Mouse (Mus musculus): ENCODE measurements around the gene Itgb6. TPM values are rescaled to one million over a fixed set of nuclear protein-coding genes. Genes with fewer than 3 reads are reported as not detected.

Gene Itgb6
- polyA plus RNA-seq, 1 experiment = 11.7 TPM

DNA sequence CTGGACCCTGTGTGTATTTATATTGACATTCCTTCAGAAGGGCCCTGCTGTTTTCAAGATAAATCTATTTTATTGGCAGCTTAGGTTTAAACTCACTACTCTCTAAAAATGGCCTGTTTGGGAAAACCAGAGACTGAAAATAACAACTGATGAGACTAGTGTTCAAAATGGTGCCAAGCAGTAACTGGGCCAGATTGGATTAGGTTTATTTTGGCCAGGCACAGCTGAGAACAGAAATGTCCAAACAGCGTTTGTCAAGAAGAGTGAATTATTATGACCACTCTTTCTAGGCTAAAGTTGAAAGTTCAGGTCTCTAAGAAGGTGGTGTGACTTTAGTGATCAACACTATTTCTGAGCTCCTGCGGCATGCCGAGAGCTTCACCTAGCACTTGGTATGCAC lies 524 bp upstream of the Itgb6 start:
- 92% methylated on average over 3 of the region's 3 CpGs for WGBS
- Histone ChIP-seq H3K27ac (ENCODE audit: insufficient read depth, low read depth, low read length) (no peak overlapping the region), H3K27me3 (ENCODE audit: control insufficient read depth, insufficient read depth, low read length) (no peaks in the 10 kb centered on the region), H3K4me1 (ENCODE audit: control insufficient read depth, insufficient read depth, insufficient read length, low read length) (no peaks in the 10 kb centered on the region), H3K36me3 (ENCODE audit: control insufficient read depth, insufficient read depth, low read length) (no peaks in the 10 kb centered on the region), H3K4me3 (ENCODE audit: low read depth, low read length) (no peak overlapping the region)
- TF ChIP-seq POLR2A (IDR thresholded peaks at IDR 0.05; ENCODE audit: low read depth, low read length) (no peak), CTCF (IDR thresholded peaks at IDR 0.05; ENCODE audit: extremely low read depth, insufficient read length, insufficient replicate concordance, low read depth, low read length) (no peak)

DNA sequence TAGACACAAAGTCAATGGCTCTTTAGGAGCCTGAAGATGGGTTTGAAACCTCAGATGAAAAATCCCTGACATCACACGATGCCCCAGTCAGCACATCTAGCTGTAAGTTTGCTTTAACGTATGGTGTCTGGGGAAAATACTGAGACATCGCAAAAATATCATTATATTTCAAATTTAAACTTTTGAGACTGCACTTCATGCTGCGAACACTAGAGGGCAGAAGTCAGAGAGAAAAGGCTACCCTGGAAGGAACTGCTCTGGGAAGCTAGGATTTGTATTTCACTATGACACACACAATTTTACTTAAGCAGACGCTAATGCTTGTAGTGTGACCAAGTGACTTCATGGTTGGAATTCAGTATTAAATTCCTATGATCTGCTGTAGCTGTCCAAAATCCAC lies 1.5 kb downstream of the Itgb6 start:
- WGBS = 29% methylated on average over 5 of the region's 5 CpGs
- Histone ChIP-seq H3K27ac (ENCODE audit: insufficient read depth, low read depth, low read length) (no peak overlapping the region), H3K4me1 (ENCODE audit: control insufficient read depth, insufficient read depth, insufficient read length, low read length) (no peaks in the 10 kb centered on the region), H3K27me3 (ENCODE audit: control insufficient read depth, insufficient read depth, low read length) (no peaks in the 10 kb centered on the region), H3K4me3 (ENCODE audit: low read depth, low read length) (no peak overlapping the region), H3K36me3 (ENCODE audit: control insufficient read depth, insufficient read depth, low read length) (no peaks in the 10 kb centered on the region)
- TF ChIP-seq POLR2A (IDR thresholded peaks at IDR 0.05; ENCODE audit: low read depth, low read length) (no peak), CTCF (IDR thresholded peaks at IDR 0.05; ENCODE audit: extremely low read depth, insufficient read length, insufficient replicate concordance, low read depth, low read length) (no peak)

DNA sequence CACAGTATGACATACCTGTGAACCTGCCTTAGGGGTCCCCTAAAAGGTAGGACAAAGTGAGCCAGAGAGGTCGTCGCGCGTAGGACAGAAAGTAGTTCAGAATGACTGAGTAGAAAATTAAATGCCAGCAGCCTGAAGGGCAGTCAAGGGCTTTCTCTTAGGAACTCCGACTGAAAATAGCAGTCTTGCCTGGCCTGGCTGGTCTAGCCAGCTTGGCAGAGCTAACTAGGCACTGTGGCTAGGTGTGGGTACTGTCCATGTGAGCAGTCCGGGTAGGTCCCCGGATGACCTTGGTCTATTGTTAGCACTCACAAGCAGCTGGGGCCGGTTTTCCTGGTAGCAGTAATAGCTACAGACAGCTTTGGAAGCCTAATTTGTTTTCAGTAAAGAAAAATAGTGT lies 2.2 kb downstream of the Itgb6 start:
- no peak overlapping the region for H3K27ac ChIP-seq (ENCODE audit: insufficient read depth, low read depth, low read length)
- H3K36me3 ChIP-seq (ENCODE audit: control insufficient read depth, insufficient read depth, low read length) = no peaks in the 10 kb centered on the region
- no peaks in the 10 kb centered on the region for H3K27me3 ChIP-seq (ENCODE audit: control insufficient read depth, insufficient read depth, low read length)
- no peak overlapping the region for H3K4me3 ChIP-seq (ENCODE audit: low read depth, low read length)
- no peaks in the 10 kb centered on the region for H3K4me1 ChIP-seq (ENCODE audit: control insufficient read depth, insufficient read depth, insufficient read length, low read length)
- TF ChIP-seq CTCF (IDR thresholded peaks at IDR 0.05; ENCODE audit: extremely low read depth, insufficient read length, insufficient replicate concordance, low read depth, low read length) = no peak
- TF ChIP-seq POLR2A (IDR thresholded peaks at IDR 0.05; ENCODE audit: low read depth, low read length) = no peak
- WGBS = 64% methylated on average over 8 of the region's 8 CpGs

DNA sequence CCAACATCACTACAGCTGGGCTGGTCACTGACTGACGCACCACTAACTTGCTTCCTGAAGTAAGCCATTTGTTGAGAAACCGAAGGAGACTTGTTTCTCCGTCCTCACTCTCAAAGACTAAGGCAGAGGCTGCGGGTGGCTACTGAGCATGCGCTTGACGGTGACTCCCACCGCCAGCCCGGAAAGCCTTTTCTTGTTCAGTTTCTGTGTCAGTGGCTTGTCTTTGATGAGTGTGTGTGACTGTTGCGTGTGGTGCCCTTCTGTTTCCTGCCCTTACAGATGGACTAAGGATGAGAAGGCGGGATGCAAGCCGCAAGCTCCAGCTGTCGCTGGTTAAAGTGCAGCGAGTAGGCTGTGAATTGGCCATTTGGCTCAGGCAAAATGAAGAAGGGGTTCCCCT lies 5.1 kb downstream of the Itgb6 start:
- Histone ChIP-seq H3K4me1 (ENCODE audit: control insufficient read depth, insufficient read depth, insufficient read length, low read length) (peaks cover 4% of the 10 kb centered on the region; the same call in 1 of the 2 replicates), H3K36me3 (ENCODE audit: control insufficient read depth, insufficient read depth, low read length) (no peaks in the 10 kb centered on the region), H3K27me3 (ENCODE audit: control insufficient read depth, insufficient read depth, low read length) (no peaks in the 10 kb centered on the region), H3K4me3 (ENCODE audit: low read depth, low read length) (peak overlapping the region; percentile 28), H3K27ac (ENCODE audit: insufficient read depth, low read depth, low read length) (no peak overlapping the region)
- WGBS = 71% methylated on average over 13 of the region's 13 CpGs
- no peak for TF ChIP-seq CTCF (IDR thresholded peaks at IDR 0.05; ENCODE audit: extremely low read depth, insufficient read length, insufficient replicate concordance, low read depth, low read length)
- no peak for TF ChIP-seq POLR2A (IDR thresholded peaks at IDR 0.05; ENCODE audit: low read depth, low read length)

DNA sequence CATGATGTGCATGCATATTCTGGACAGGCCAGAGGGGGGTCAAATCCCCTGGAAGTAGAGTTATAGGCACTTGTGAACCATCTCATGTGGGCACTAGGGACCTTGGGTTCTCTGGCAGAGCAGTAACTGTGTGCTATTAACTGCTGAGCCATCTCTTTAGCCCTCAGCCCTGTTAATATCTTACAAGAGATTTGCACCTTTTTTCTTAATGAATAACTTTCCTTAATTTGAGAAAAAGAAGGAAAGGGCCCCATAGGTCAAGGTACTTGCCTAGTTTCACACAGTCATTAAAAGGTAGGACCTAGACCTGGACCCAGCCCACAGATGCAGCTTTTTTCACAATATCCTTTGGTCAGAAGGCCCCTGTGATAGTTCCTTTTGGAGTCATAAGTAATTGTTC lies 5.9 kb downstream of the Itgb6 start:
- Histone ChIP-seq H3K27ac (ENCODE audit: insufficient read depth, low read depth, low read length) (no peak overlapping the region), H3K27me3 (ENCODE audit: control insufficient read depth, insufficient read depth, low read length) (no peaks in the 10 kb centered on the region), H3K4me1 (ENCODE audit: control insufficient read depth, insufficient read depth, insufficient read length, low read length) (peaks cover 4% of the 10 kb centered on the region; the same call in 1 of the 2 replicates), H3K36me3 (ENCODE audit: control insufficient read depth, insufficient read depth, low read length) (no peaks in the 10 kb centered on the region), H3K4me3 (ENCODE audit: low read depth, low read length) (no peak overlapping the region)
- TF ChIP-seq CTCF (IDR thresholded peaks at IDR 0.05; ENCODE audit: extremely low read depth, insufficient read length, insufficient replicate concordance, low read depth, low read length) (no peak), POLR2A (IDR thresholded peaks at IDR 0.05; ENCODE audit: low read depth, low read length) (no peak)

DNA sequence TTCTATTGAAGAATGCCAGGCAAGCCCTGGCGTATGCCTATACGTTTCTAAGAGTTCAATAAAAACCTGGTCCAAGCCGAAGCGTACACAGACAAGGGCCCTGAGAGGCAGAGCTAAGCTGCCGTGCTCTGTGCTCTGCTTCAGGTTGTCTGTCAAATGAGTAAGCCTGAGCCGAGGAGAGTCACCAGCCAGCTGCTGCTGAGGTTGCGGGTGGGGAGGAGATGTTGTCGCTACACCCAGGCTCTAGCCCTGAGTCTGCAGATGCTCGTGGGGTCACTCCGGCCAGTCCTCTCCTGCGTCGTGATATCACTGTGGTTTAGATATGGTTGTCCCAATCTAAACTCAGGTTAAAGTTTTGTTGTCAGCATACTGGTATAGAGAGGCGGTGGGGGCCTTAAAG lies 6.7 kb downstream of the Itgb6 start:
- Histone ChIP-seq H3K36me3 (ENCODE audit: control insufficient read depth, insufficient read depth, low read length) (no peaks in the 10 kb centered on the region), H3K27ac (ENCODE audit: insufficient read depth, low read depth, low read length) (no peak overlapping the region), H3K27me3 (ENCODE audit: control insufficient read depth, insufficient read depth, low read length) (no peaks in the 10 kb centered on the region), H3K4me1 (ENCODE audit: control insufficient read depth, insufficient read depth, insufficient read length, low read length) (peaks cover 4% of the 10 kb centered on the region; the same call in 1 of the 2 replicates), H3K4me3 (ENCODE audit: low read depth, low read length) (no peak overlapping the region)
- no peak for TF ChIP-seq CTCF (IDR thresholded peaks at IDR 0.05; ENCODE audit: extremely low read depth, insufficient read length, insufficient replicate concordance, low read depth, low read length)
- TF ChIP-seq POLR2A (IDR thresholded peaks at IDR 0.05; ENCODE audit: low read depth, low read length) = no peak
- 93% methylated on average over 13 of the region's 13 CpGs for WGBS

DNA sequence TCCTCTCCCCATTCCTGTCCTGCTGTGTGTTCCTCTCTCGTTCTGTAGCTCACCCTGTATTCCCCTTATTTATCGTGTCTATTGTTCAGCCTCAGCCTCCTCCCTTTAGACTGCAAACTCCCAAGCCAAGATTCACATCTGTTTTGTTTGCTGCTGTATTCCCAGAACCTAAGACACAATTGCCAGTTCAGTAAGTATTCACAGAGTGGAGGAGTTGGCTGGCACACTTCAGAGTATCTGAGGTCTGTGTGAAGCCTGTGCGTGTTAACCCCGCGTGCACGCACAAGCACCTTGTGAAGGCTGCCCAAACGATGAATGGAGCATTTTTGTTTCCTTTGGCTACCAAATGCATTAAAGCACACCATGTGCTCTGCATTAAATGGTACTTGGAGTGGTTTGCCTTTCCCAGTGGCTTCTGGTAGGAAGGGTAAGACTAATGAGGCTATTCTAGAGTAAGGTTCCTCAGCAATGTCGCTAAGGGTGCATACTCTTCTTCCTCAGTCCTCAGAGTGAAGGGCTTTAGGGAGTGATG lies 7.4 kb downstream of the Itgb6 start:
- no peak for TF ChIP-seq POLR2A (IDR thresholded peaks at IDR 0.05; ENCODE audit: low read depth, low read length)
- TF ChIP-seq CTCF (IDR thresholded peaks at IDR 0.05; ENCODE audit: extremely low read depth, insufficient read length, insufficient replicate concordance, low read depth, low read length) = no peak
- no peaks in the 10 kb centered on the region for H3K36me3 ChIP-seq (ENCODE audit: control insufficient read depth, insufficient read depth, low read length)
- WGBS = 84% methylated on average over 8 of the region's 8 CpGs
- no peak overlapping the region for H3K4me3 ChIP-seq (ENCODE audit: low read depth, low read length)
- peaks cover 4% of the 10 kb centered on the region; the same call in 1 of the 2 replicates for H3K4me1 ChIP-seq (ENCODE audit: control insufficient read depth, insufficient read depth, insufficient read length, low read length)
- no peaks in the 10 kb centered on the region for H3K27me3 ChIP-seq (ENCODE audit: control insufficient read depth, insufficient read depth, low read length)
- no peak overlapping the region for H3K27ac ChIP-seq (ENCODE audit: insufficient read depth, low read depth, low read length)

Data from small intestine, adult 2 months (tissue).